Mouse (Mus musculus): ENCODE data around the gene Cfap54.

The Cfap54 gene

GRCm38 (mm10) chr10:92934506-92934905, 146.9 kb downstream of the Cfap54 start:
- DNase-seq, result no peak

- DNase-seq, result no peak
Measured at GRCm38 (mm10) chr10:92933616-92934015, 147.8 kb downstream of the Cfap54 start.

GRCm38 (mm10) chr10:92932464-92932863, 149.0 kb downstream of the Cfap54 start:
- no peak for DNase-seq

GRCm38 (mm10) chr10:92930036-92930435, 151.4 kb downstream of the Cfap54 start:
- no peak for DNase-seq

- DNase-seq, result no peak
Measured at GRCm38 (mm10) chr10:92928256-92928655, 153.2 kb downstream of the Cfap54 start.

GRCm38 (mm10) chr10:92918551-92918950, 162.9 kb downstream of the Cfap54 start:
- no peak for DNase-seq

- no peak for DNase-seq
Measured at GRCm38 (mm10) chr10:92907246-92907645, 174.2 kb downstream of the Cfap54 start.

- DNase-seq, result no peak
Measured at GRCm38 (mm10) chr10:92888466-92888865, 193.0 kb downstream of the Cfap54 start.

- DNase-seq, result no peak
Measured at GRCm38 (mm10) chr10:92878000-92878399, 203.4 kb downstream of the Cfap54 start.

- DNase-seq, result no peak
Measured at GRCm38 (mm10) chr10:92840980-92841379, 240.4 kb downstream of the Cfap54 start.

- no peak for DNase-seq
Measured at GRCm38 (mm10) chr10:92837572-92837971, 243.8 kb downstream of the Cfap54 start.

GRCm38 (mm10) chr10:92837045-92837444, 244.4 kb downstream of the Cfap54 start:
- DNase-seq, result no peak

GRCm38 (mm10) chr10:92821499-92821898, 259.9 kb downstream of the Cfap54 start:
- no peak for DNase-seq

GRCm38 (mm10) chr10:92818190-92818589, 263.2 kb downstream of the Cfap54 start:
- DNase-seq, result no peak

- no peak for DNase-seq
Measured at GRCm38 (mm10) chr10:92816903-92817302, 264.5 kb downstream of the Cfap54 start.

GRCm38 (mm10) chr10:92810894-92811293, 270.5 kb downstream of the Cfap54 start:
- no peak for DNase-seq

GRCm38 (mm10) chr10:92791908-92792307, 289.5 kb downstream of the Cfap54 start:
- no peak for DNase-seq

GRCm38 (mm10) chr10:92791531-92791900, 289.9 kb downstream of the Cfap54 start:
- DNase-seq, result no peak

- DNase-seq, result no peak
Measured at GRCm38 (mm10) chr10:92790893-92791530, 290.4 kb downstream of the Cfap54 start.

- DNase-seq, result no peak
Measured at GRCm38 (mm10) chr10:92790247-92790646, 291.2 kb downstream of the Cfap54 start.

- no peak for DNase-seq
Measured at GRCm38 (mm10) chr10:92788410-92789096, 292.9 kb downstream of the Cfap54 start.

- DNase-seq, result no peak
Measured at GRCm38 (mm10) chr10:92782691-92783090, 298.7 kb downstream of the Cfap54 start.

GRCm38 (mm10) chr10:92754359-92754758, 327.1 kb downstream of the Cfap54 start:
- no peak for DNase-seq

GRCm38 (mm10) chr10:92730339-92730738, 351.1 kb downstream of the Cfap54 start:
- DNase-seq, result no peak

- DNase-seq, result no peak
Measured at GRCm38 (mm10) chr10:92728723-92729122, 352.7 kb downstream of the Cfap54 start.

Data from lung, postnatal 4 days (tissue).